Mouse (Mus musculus) v-Abl transformed pro-B cells (cell line): ENCODE data around the gene Rgs1.

Experiments
- in situ Hi-C, 2 experiments: fragments of 400-800 bp; cut with MboI; formaldehyde crosslinking; loops; one replicate each; pipeline ENCODE4 v1.15.1; 2025; ENCODE audit not compliant: unreplicated experiment in 2 of 2

Rgs1 gene

DNA sequence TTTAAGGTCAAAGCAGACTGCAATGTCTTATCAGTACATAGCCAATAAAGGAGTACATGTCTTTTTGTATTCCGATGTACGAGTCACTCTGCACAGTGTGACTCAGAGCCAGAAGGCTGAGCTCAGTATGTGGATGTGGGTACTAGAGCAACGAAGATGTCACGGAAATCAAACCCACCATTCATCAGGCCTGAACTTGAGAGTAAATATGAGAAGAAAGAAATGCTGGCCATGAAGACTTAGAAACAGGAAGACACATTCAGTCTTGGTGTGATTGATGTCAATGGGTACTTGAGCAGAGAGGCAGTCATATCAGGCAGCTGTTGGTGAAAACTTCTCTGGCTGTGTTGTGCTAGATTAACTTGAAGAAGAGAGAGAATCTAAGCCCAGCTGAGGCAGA is 46.1 kb downstream of the Rgs1 start:
- in situ Hi-C loops = loop anchor here in 1 of 2 experiments (25.0 kb wide), 1 partner anchor 559 kb away; no protein-coding TSS in a partner anchor

- in situ Hi-C loops = loop anchor here in 1 of 2 experiments (25.0 kb wide), 1 partner anchor 562 kb away; no protein-coding TSS in a partner anchor
Measured at GRCm38 (mm10) chr1:144200496-144200895, 48.5 kb downstream of the Rgs1 start.

- in situ Hi-C loops = loop anchor here (5.0 kb wide), 2 partner anchors 43 to 178 kb away; no protein-coding TSS in a partner anchor
Measured at GRCm38 (mm10) chr1:144199538-144199937, 49.5 kb downstream of the Rgs1 start.

GRCm38 (mm10) chr1:144197684-144198083 is 51.4 kb downstream of the Rgs1 start:
- in situ Hi-C loops = loop anchor here (5.0 kb wide), 2 partner anchors 45 to 180 kb away; no protein-coding TSS in a partner anchor
